Mouse (Mus musculus) forebrain, postnatal 0 days (tissue): ENCODE measurements at regions not wholly inside any gene's neighbourhood (a gene's known extent, or its start where the extent isn't known, plus 50 kb on each side); places are given as distances from the start of the nearest gene placed in this dataset.
A peak's percentile ranks its signal among the peaks of the same experiment; 100 is the strongest.

Experiments
- ATAC-seq: fragments of 200-750 bp; cut with Nextera tagmentation; 2 replicates; pipeline ENCODE4 v1.8.0; 2017; ENCODE audit warnings: mild to moderate bottlenecking, moderate library complexity
- DNase-seq: peaks from one replicate; pipeline ENCODE4 v3.0.0-alpha.2; 2015
- H3K27ac ChIP-seq: fragments of 300-500 bp; sonication (generic); 2 replicates; pipeline ENCODE4 v1.5.1; 2014; ENCODE audit warnings: low read depth, mild to moderate bottlenecking, antibody characterized with exemption, low read length, moderate library complexity, mixed read lengths
- H3K27me3 ChIP-seq: fragments of 300-500 bp; sonication (generic); 2 replicates; pipeline ENCODE4 v1.6.1; 2014; ENCODE audit warnings: mild to moderate bottlenecking, low read length, mixed read lengths; ENCODE audit not compliant: insufficient read depth
- H3K36me3 ChIP-seq: fragments of 300-500 bp; sonication (generic); 2 replicates; pipeline ENCODE4 v1.6.1; 2014; ENCODE audit warnings: mild to moderate bottlenecking, moderate library complexity; ENCODE audit not compliant: insufficient read depth
- H3K4me1 ChIP-seq: fragments of 300-500 bp; sonication (generic); 2 replicates; pipeline ENCODE4 v1.6.1; 2014; ENCODE audit warnings: antibody characterized with exemption; ENCODE audit not compliant: insufficient read depth
- H3K4me2 ChIP-seq: fragments of 300-500 bp; sonication (generic); 2 replicates; pipeline ENCODE4 v1.6.1; 2014; ENCODE audit warnings: low read depth, mild to moderate bottlenecking, moderate library complexity
- H3K4me3 ChIP-seq: fragments of 300-500 bp; sonication (generic); 2 replicates; pipeline ENCODE4 v1.5.1; 2014; ENCODE audit warnings: low read depth, low read length, mixed read lengths
- H3K9ac ChIP-seq: fragments of 300-500 bp; sonication (generic); 2 replicates; pipeline ENCODE4 v1.6.1; 2014; ENCODE audit warnings: mild to moderate bottlenecking
- H3K9me3 ChIP-seq: fragments of 300-500 bp; sonication (generic); 2 replicates; pipeline ENCODE4 v1.6.1; 2016; ENCODE audit warnings: low read length
- CTCF ChIP-seq: sonication (generic); IDR thresholded peaks from 2 replicates; pipeline ENCODE4 v1.5.1; 2016; ENCODE audit warnings: antibody characterized with exemption, control low read depth, low read depth
- WGBS: fragments of 180-500 bp; shearing (Covaris S2); extraction: QIAGEN DNeasy Blood & Tissue Kit; methylation state at CpG from one replicate; pipeline ENCODE4 v1.1.7; 2014; 5-methylcytosine and 5-hydroxymethylcytosine counted together

DNA sequence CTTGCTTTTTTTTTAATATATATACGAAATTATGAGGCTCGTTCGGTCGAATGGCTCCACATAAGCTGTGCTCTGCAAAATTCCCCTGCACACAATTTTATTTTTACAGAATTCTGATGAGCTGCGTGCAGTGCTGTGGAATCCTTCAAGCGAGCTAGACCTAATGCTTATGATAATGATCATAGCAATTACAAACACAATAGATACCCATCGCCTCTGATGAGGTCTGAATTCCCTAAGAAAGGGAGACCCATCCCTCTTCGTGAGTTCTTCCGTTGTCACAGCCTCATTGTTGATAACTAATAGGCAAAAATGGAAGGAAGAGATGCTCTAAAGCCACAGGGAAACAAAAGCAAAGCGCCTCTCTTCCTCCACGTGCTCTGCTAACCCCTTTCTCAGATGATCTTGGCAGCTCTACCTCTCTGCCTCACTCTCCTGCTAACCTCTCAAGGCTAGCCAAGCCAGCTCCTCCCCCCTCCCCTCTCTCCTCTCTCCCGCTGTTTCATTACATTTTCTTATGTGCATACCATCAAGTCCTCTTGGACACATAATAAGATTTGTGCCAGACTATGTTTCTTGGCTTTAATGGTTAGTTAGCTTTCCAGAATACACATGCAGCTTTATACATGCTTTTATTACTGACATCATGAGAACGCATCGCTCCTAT is 367.7 kb upstream of the Adgrl2 start:
- H3K4me3 ChIP-seq = peak overlapping the region; percentile 23

DNA sequence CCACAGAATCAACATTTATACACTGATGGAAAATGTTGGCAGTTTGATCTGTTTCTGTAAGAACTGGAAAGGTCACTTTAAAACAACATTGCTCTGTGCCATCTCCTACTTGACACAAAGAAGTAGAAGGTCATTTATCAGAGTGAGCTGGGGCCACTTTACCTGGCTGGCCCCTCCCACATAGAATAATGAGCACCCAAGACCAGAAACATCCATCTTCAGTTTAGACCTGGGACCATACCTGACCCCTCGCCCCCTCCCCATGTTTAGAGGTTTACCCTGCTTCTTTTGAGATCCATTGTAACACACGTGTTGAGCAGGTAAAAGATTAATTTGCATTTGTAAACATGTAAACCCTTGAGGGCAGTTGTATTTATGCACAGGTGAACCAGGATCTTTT is 366.8 kb upstream of the Adgrl2 start:
- Histone ChIP-seq H3K4me1 (peaks cover 10% of the 10 kb centered on the region), H3K9me3 (no peaks in the 10 kb centered on the region), H3K36me3 (no peaks in the 10 kb centered on the region), H3K4me3 (no peak overlapping the region), H3K27ac (no peak overlapping the region), H3K4me2 (no peak overlapping the region), H3K9ac (no peak overlapping the region), H3K27me3 (no peaks in the 10 kb centered on the region)
- TF ChIP-seq CTCF = no peak
- ATAC-seq (no peak), DNase-seq (no peak)
- 63% methylated on average over 2 of the region's 2 CpGs for WGBS

More for the DNA sequence above, 367.7 kb upstream of the Adgrl2 start:
- Histone ChIP-seq H3K27ac (no peak overlapping the region), H3K9me3 (no peaks in the 10 kb centered on the region), H3K27me3 (no peaks in the 10 kb centered on the region), H3K36me3 (no peaks in the 10 kb centered on the region), H3K4me2 (peak overlapping the region; percentile 52), H3K4me1 (peaks cover 10% of the 10 kb centered on the region), H3K9ac (peak overlapping the region; percentile 44)
- peak; percentile 70 for ATAC-seq
- peak; percentile 54 for DNase-seq
- WGBS = 22% methylated on average over 14 of the region's 14 CpGs
- TF ChIP-seq CTCF = no peak

DNA sequence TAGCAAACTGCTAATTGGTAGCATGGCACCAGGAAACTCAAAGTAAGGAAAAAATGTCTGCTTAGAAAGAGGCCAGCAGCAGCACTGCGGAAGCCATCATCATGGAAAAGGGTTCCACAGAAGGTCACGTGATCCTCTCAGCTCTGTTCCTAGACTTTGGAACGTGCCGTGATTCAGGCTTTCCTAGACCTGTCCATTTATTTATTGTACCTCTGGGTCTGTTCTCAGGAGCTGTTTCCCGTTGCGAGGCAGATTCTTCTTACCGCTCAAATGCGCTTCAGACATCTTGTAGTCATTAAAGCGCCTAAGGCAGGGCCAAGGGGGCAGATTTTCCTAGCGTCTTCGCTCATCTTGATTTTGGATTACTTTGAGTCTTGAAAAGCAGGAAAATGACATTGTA is 365.0 kb upstream of the Adgrl2 start:
- WGBS = 94% methylated on average over 11 of the region's 11 CpGs

DNA sequence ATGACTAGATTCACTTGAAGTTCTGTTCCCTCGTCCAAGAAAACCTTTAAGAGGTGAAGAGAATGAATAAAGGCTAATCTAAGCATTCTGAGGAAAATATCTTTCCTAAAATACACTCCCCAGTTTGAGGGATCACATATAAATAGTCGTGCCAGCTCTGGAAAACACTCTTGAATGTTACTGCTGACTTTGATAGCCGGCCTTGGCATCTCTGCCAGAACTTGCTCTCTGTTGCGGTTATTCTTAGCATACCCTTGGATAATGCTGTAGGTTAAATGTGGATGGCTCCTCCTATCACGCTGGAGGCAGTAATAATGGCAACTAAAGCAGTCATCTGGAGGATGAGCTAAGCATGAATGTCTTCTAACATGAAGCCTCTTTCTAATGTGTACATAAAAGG is 363.6 kb upstream of the Adgrl2 start:
- DNase-seq (no peak), ATAC-seq (no peak)
- 80% methylated on average over 5 of the region's 5 CpGs for WGBS
- no peak for TF ChIP-seq CTCF
- Histone ChIP-seq H3K4me1 (peaks cover 10% of the 10 kb centered on the region), H3K4me3 (no peak overlapping the region), H3K4me2 (no peak overlapping the region), H3K27me3 (no peaks in the 10 kb centered on the region), H3K9me3 (no peaks in the 10 kb centered on the region), H3K27ac (no peak overlapping the region), H3K36me3 (no peaks in the 10 kb centered on the region), H3K9ac (no peak overlapping the region)

More for the DNA sequence above, 365.0 kb upstream of the Adgrl2 start:
- TF ChIP-seq CTCF = no peak
- Histone ChIP-seq H3K27me3 (no peaks in the 10 kb centered on the region), H3K9ac (no peak overlapping the region), H3K4me3 (no peak overlapping the region), H3K27ac (no peak overlapping the region), H3K4me2 (no peak overlapping the region), H3K36me3 (no peaks in the 10 kb centered on the region), H3K4me1 (peaks cover 10% of the 10 kb centered on the region), H3K9me3 (no peaks in the 10 kb centered on the region)
- ATAC-seq = no peak
- DNase-seq = no peak

DNA sequence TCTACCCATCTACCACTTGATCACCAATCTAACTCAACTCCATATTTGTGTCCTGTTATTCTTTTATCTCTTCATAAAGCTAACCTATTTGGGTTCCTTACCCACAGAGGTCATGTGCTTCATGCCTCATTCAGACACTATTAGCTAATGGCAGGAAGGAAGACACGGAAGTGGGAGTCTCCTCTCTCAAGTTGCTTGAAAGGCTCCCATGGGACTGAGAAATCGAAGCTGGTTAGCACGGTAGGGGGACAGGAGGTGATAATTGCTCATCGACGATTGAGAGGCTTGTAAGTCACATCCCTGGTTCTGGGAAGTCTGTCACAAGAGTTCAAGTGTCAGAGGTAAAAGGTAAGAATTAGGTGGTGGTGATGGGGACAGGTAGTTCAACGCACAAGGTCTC is 362.2 kb upstream of the Adgrl2 start:
- H3K36me3 ChIP-seq = no peaks in the 10 kb centered on the region
- H3K9me3 ChIP-seq = no peaks in the 10 kb centered on the region
- H3K4me3 ChIP-seq = no peak overlapping the region
- no peak overlapping the region for H3K4me2 ChIP-seq
- H3K27ac ChIP-seq = no peak overlapping the region
- no peak for ATAC-seq
- 82% methylated on average over 6 of the region's 6 CpGs for WGBS
- TF ChIP-seq CTCF = no peak
- no peaks in the 10 kb centered on the region for H3K27me3 ChIP-seq
- DNase-seq = no peak
- no peak overlapping the region for H3K9ac ChIP-seq
- H3K4me1 ChIP-seq = no peaks in the 10 kb centered on the region

DNA sequence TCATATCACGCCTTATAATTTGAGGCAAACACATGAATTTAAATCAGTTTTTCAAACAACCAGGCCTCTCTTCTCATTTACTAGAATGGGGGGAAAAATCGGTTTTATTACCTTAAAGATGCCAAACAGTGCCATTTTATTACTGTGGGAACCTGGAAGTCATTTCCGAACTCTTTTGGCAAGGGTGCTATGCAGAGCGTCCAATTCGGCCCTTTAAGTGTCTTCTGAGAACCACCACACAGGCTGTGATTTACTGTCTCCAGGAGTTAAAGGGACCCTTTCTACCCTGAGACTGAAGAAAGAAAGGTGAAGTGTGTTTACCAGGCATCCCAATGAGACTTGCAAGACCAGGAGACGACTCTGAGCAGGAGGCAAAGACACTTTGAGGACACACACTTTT is 359.4 kb upstream of the Adgrl2 start:
- DNase-seq (no peak), ATAC-seq (no peak)
- no peaks in the 10 kb centered on the region for H3K4me1 ChIP-seq
- WGBS = 78% methylated on average over 6 of the region's 6 CpGs
- no peaks in the 10 kb centered on the region for H3K27me3 ChIP-seq
- no peak overlapping the region for H3K27ac ChIP-seq
- no peak for TF ChIP-seq CTCF
- no peaks in the 10 kb centered on the region for H3K36me3 ChIP-seq
- H3K4me2 ChIP-seq = no peak overlapping the region
- H3K4me3 ChIP-seq = no peak overlapping the region
- H3K9ac ChIP-seq = no peak overlapping the region
- no peaks in the 10 kb centered on the region for H3K9me3 ChIP-seq

DNA sequence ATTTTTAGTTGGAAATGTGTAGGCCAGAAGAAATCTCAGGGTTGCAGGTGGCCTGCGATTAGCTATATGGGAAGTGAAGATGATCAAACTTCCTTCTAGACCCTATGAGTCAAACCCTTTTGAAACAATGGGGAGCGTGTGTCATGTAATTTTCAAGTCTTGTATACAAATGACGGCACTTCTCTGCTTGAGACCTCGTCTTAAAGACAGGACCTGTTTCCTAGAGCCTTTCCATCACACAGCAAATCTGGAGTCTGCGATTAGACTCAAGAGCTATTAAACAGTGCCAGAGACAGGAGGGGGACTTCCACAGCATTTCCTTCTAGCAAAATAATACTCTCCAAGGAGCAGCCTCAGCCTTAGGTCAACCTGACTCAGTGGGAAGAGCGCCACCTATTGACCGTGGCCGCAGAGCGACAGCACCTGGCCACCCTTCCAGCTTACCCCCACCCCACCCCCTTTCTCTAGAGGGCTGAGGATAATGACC is 358.9 kb upstream of the Adgrl2 start:
- peak; percentile 56 for TF ChIP-seq CTCF
- Histone ChIP-seq H3K9me3 (no peaks in the 10 kb centered on the region), H3K27ac (no peak overlapping the region), H3K9ac (no peak overlapping the region), H3K4me1 (no peaks in the 10 kb centered on the region), H3K4me3 (no peak overlapping the region), H3K4me2 (no peak overlapping the region), H3K36me3 (no peaks in the 10 kb centered on the region), H3K27me3 (no peaks in the 10 kb centered on the region)
- 35% methylated on average over 9 of the region's 9 CpGs for WGBS
- 0 out of 2 replicates have a peak, but pooled peaks have one; percentile 20 for ATAC-seq
- no peak for DNase-seq
